Comparison of ENCODE assay signal across 24 mouse cellular contexts in the genomic region with DNA sequence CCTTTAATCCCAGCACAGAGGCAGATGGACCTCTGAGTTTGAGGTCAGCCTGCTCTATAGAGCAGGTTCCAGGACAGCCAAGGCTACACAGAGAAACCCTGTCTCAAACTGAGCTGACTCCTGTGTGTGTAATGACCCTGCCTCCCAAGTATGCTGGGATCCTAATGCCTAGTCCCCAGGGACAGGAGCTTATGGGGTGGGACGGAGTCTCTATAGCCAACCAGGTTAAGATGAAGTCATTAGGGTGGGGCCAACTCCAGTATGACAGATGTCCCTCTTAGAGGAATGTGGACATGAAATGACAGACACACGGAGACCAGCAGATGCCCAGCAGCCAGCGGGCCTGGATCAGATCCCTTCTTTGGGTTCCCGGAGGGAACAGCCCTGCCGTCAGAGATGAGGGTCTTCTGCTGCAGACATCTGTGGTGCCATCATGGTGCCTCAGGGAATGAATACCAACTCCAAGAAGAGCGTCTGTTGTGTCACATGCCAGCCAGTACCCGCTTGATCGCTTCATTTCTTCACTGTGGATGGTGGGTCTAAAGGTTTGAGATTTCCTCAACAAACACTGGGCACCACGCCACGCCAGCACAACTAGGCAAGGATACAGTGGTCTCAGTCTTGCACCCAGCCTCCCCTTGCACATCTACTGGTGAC. TPM values are rescaled to one million over a fixed set of nuclear protein-coding genes. Genes with fewer than 3 reads are reported as not detected.
DNase-seq lines count a peak whose midpoint lies in the region; ATAC-seq and TF ChIP-seq lines count a peak whose summit lies in the region.
"Had no signal": no experiment of that assay in that cellular context is flagged by ENCODE, and none has a peak within 500 bp of the region (broad histone marks: within the 10 kb centered on the region; RNA-seq: fewer than 3 reads in every experiment).

No protein-coding gene starts in this region.

- H3K9me3 ChIP-seq in forebrain, embryonic 15.5 days: no peaks in the 10 kb centered on the region
- no peaks in the 10 kb centered on the region for H3K9me3 ChIP-seq in forebrain, embryonic 12.5 days
- H3K9me3 ChIP-seq in midbrain, embryonic 13.5 days: no peaks in the 10 kb centered on the region
- no peaks in the 10 kb centered on the region for H3K9me3 ChIP-seq in midbrain, embryonic 10.5 days (replicated peaks)
- no peaks in the 10 kb centered on the region for H3K9me3 ChIP-seq in hindbrain, postnatal 0 days (ENCODE audit: low read length)
- H3K9me3 ChIP-seq: embryonic facial prominence, embryonic 12.5 days; heart, embryonic 15.5 days; kidney, embryonic 15.5 days; lung, embryonic 15.5 days; midbrain, embryonic 12.5 days had no signal

- peaks cover 35% of the 10 kb centered on the region for H3K36me3 ChIP-seq in forebrain, embryonic 15.5 days
- peaks cover 2% of the 10 kb centered on the region; the same call in 1 of the 2 replicates for H3K36me3 ChIP-seq in forebrain, embryonic 12.5 days (replicated peaks)
- peaks cover 44% of the 10 kb centered on the region for H3K36me3 ChIP-seq in midbrain, embryonic 13.5 days
- H3K36me3 ChIP-seq in midbrain, embryonic 10.5 days: peaks cover 34% of the 10 kb centered on the region
- peaks cover 11% of the 10 kb centered on the region; the same call in 1 of the 2 replicates for H3K36me3 ChIP-seq in hindbrain, postnatal 0 days (ENCODE audit: insufficient read depth, low read length)
- H3K36me3 ChIP-seq: embryonic facial prominence, embryonic 12.5 days; heart, embryonic 15.5 days; kidney, embryonic 15.5 days; lung, embryonic 15.5 days had no signal

- peak; percentile 55 for ATAC-seq in forebrain, embryonic 15.5 days (replicated peaks)
- ATAC-seq in forebrain, embryonic 12.5 days (ENCODE audit: low FRiP score): no peak
- no peak for ATAC-seq in midbrain, embryonic 13.5 days
- ATAC-seq in hindbrain, postnatal 0 days: peak; percentile 28; the same call in 1 of the 2 replicates
- ATAC-seq: intestine, embryonic 16.5 days had no signal

- no peak overlapping the region for H3K4me2 ChIP-seq in forebrain, embryonic 15.5 days (replicated peaks)
- H3K4me2 ChIP-seq in forebrain, embryonic 12.5 days: no peak overlapping the region
- no peak overlapping the region for H3K4me2 ChIP-seq in midbrain, embryonic 13.5 days (replicated peaks)
- H3K4me2 ChIP-seq in hindbrain, postnatal 0 days (ENCODE audit: low read depth, low read length): no peak overlapping the region
- H3K4me2 ChIP-seq: embryonic facial prominence, embryonic 12.5 days; heart, embryonic 15.5 days; kidney, embryonic 15.5 days; lung, embryonic 15.5 days; midbrain, embryonic 12.5 days had no signal

- no peaks in the 10 kb centered on the region for H3K27me3 ChIP-seq in forebrain, embryonic 15.5 days
- H3K27me3 ChIP-seq in forebrain, embryonic 12.5 days: peaks cover 8% of the 10 kb centered on the region
- no peaks in the 10 kb centered on the region for H3K27me3 ChIP-seq in midbrain, embryonic 13.5 days
- H3K27me3 ChIP-seq in midbrain, embryonic 10.5 days (ENCODE audit: low read depth, poor library complexity, severe bottlenecking): no peaks in the 10 kb centered on the region
- H3K27me3 ChIP-seq in hindbrain, postnatal 0 days (ENCODE audit: insufficient read depth, low read length): no peaks in the 10 kb centered on the region
- H3K27me3 ChIP-seq: embryonic facial prominence, embryonic 12.5 days; kidney, embryonic 15.5 days; lung, embryonic 15.5 days; midbrain, embryonic 12.5 days had no signal

- no peak for DNase-seq in midbrain, embryonic 10.5 days (ENCODE audit: low spot score)
- peak; percentile 61 for DNase-seq in hindbrain, postnatal 0 days (ENCODE audit: low spot score)
- peak; percentile 31 to 32 for DNase-seq in layer of hippocampus, postnatal 25 days (ENCODE audit: extremely low spot score in 1 of 2, low spot score in 1 of 2)
- DNase-seq in thymus, postnatal 4 days: no peak
- no peak for DNase-seq in ovary, postnatal 14 days (ENCODE audit: low spot score)
- DNase-seq: adrenal gland, postnatal 36 days; cerebellum, adult 2 months; gastrocnemius, postnatal 25 days; heart, adult 2 months; heart, postnatal 4 days; lung, postnatal 4 days; right cerebral cortex, adult 18-20 months; thymus, postnatal 14 days had no signal

- peaks cover 35% of the 10 kb centered on the region for H3K4me1 ChIP-seq in forebrain, embryonic 15.5 days
- peaks cover 25% of the 10 kb centered on the region for H3K4me1 ChIP-seq in forebrain, embryonic 12.5 days
- H3K4me1 ChIP-seq in midbrain, embryonic 13.5 days (replicated peaks): peaks cover 43% of the 10 kb centered on the region
- peaks cover 30% of the 10 kb centered on the region for H3K4me1 ChIP-seq in midbrain, embryonic 10.5 days
- H3K4me1 ChIP-seq in hindbrain, postnatal 0 days (ENCODE audit: insufficient read depth, low read length): peaks cover 6% of the 10 kb centered on the region; the same call in 1 of the 2 replicates
- H3K4me1 ChIP-seq: embryonic facial prominence, embryonic 12.5 days; heart, embryonic 15.5 days; lung, embryonic 15.5 days had no signal

- H3K4me3 ChIP-seq in forebrain, embryonic 15.5 days: no peak overlapping the region
- no peak overlapping the region for H3K4me3 ChIP-seq in forebrain, embryonic 12.5 days (replicated peaks)
- H3K4me3 ChIP-seq in midbrain, embryonic 13.5 days (replicated peaks): no peak overlapping the region
- H3K4me3 ChIP-seq in midbrain, embryonic 10.5 days: no peak overlapping the region
- no peak overlapping the region for H3K4me3 ChIP-seq in hindbrain, postnatal 0 days (ENCODE audit: low read length)
- H3K4me3 ChIP-seq: embryonic facial prominence, embryonic 12.5 days; erythroblast, embryonic 14.5 days; heart, adult 2 months; heart, embryonic 15.5 days; kidney, embryonic 15.5 days; lung, embryonic 15.5 days; midbrain, embryonic 12.5 days had no signal

- H3K9ac ChIP-seq in forebrain, embryonic 15.5 days (replicated peaks): no peak overlapping the region
- no peak overlapping the region for H3K9ac ChIP-seq in forebrain, embryonic 12.5 days
- no peak overlapping the region for H3K9ac ChIP-seq in midbrain, embryonic 13.5 days (replicated peaks)
- H3K9ac ChIP-seq in hindbrain, postnatal 0 days (replicated peaks; ENCODE audit: low read length): no peak overlapping the region
- H3K9ac ChIP-seq: embryonic facial prominence, embryonic 12.5 days; heart, embryonic 15.5 days; kidney, embryonic 15.5 days; liver, embryonic 14.5 days; lung, embryonic 15.5 days; midbrain, embryonic 12.5 days had no signal

- no peak for TF ChIP-seq CTCF in hindbrain, postnatal 0 days (IDR thresholded peaks at IDR 0.05; ENCODE audit: low read depth)

- H3K27ac ChIP-seq in forebrain, embryonic 15.5 days (replicated peaks): peak overlapping the region; percentile 83
- no peak overlapping the region for H3K27ac ChIP-seq in forebrain, embryonic 12.5 days
- 0 out of 2 replicates have a peak overlapping the region, but pooled peaks have one; percentile 21 for H3K27ac ChIP-seq in midbrain, embryonic 13.5 days
- no peak overlapping the region for H3K27ac ChIP-seq in midbrain, embryonic 10.5 days (replicated peaks)
- H3K27ac ChIP-seq in hindbrain, postnatal 0 days: no peak overlapping the region
- H3K27ac ChIP-seq: embryonic facial prominence, embryonic 12.5 days; heart, adult 2 months; heart, embryonic 15.5 days; kidney, embryonic 15.5 days; liver, embryonic 14.5 days; lung, embryonic 15.5 days had no signal

- WGBS in forebrain, embryonic 15.5 days: 70% methylated on average over 10 of the region's 10 CpGs
- 87% methylated on average over 10 of the region's 10 CpGs for WGBS in forebrain, embryonic 12.5 days
- WGBS in midbrain, embryonic 13.5 days: 83% methylated on average over 10 of the region's 10 CpGs
- WGBS in midbrain, embryonic 10.5 days: 93% methylated on average over 10 of the region's 10 CpGs
- 68% methylated on average over 10 of the region's 10 CpGs for WGBS in hindbrain, postnatal 0 days

RNA-seq across cellular contexts. Expression of a gene that starts 48.2 kb away (rescaled TPM):
- polyA plus RNA-seq in forebrain, embryonic 15.5 days (2015; fragmentation: Nextera tagmentation; extraction: Ambion mirVana): 11.5 and 14.4 TPM in 2 replicates
- polyA plus RNA-seq in forebrain, embryonic 12.5 days (2016; fragmentation: Nextera tagmentation; extraction: Ambion mirVana): 4.8 and 4.9 TPM in 2 replicates
- 11.1 and 12.0 TPM in 2 replicates for polyA plus RNA-seq in midbrain, embryonic 13.5 days (2015; fragmentation: Nextera tagmentation; extraction: Ambion mirVana)
- polyA plus RNA-seq in midbrain, embryonic 10.5 days (2016; fragmentation: Nextera tagmentation; extraction: Ambion mirVana): 3.2 and 3.7 TPM in 2 replicates
- 31.6 and 53.0 TPM in 2 replicates for total RNA-seq in hindbrain, postnatal 0 days (2014; rRNA removed)
- 7.7 and 8.4 TPM in 2 replicates for polyA plus RNA-seq in hindbrain, postnatal 0 days (2015; fragmentation: Nextera tagmentation; extraction: Ambion mirVana)
- 10 to 100 TPM; 32.4 to 33.6 TPM for total RNA-seq in layer of hippocampus, postnatal 25 days (2021)
- total RNA-seq: heart, adult 2 months had no signal
- polyA plus RNA-seq: erythroblast, embryonic 14.5 days; heart, adult 2 months; heart, embryonic 15.5 days; liver, embryonic 14.5 days had no signal

Comparison
In these comparisons a context has a peak if more than half of its experiments do, and no peak if none do; other contexts are left out.
1. ATAC-seq: peak in forebrain, embryonic 15.5 days (single experiment) and hindbrain, postnatal 0 days (single experiment); none in forebrain, embryonic 12.5 days (single experiment) and midbrain, embryonic 13.5 days (single experiment).
2. H3K27ac ChIP-seq: peak in forebrain, embryonic 15.5 days (single experiment) and midbrain, embryonic 13.5 days (single experiment); none in forebrain, embryonic 12.5 days (single experiment), midbrain, embryonic 10.5 days (single experiment) and hindbrain, postnatal 0 days (single experiment).
3. DNase-seq: peak in hindbrain, postnatal 0 days (single experiment) and layer of hippocampus, postnatal 25 days (2 of 2); none in midbrain, embryonic 10.5 days (single experiment), thymus, postnatal 4 days (single experiment) and ovary, postnatal 14 days (single experiment).